Mouse (Mus musculus) neutrophil, adult 59 days (primary cell): ENCODE measurements around the gene Epha2. TPM values are rescaled to one million over a fixed set of nuclear protein-coding genes. Genes with fewer than 3 reads are reported as not detected.

ENCODE experiments used
- total RNA-seq, 2 experiments: library from RNA; stranded (reverse); gene quantifications; 1 replicate in 1 of 2; 2 replicates in 1 of 2; pipeline ENCODE4 v1.2.4; 2023

Epha2 gene
- 1 to 10 TPM; 1.3 to 3.0 TPM for total RNA-seq

DNA sequence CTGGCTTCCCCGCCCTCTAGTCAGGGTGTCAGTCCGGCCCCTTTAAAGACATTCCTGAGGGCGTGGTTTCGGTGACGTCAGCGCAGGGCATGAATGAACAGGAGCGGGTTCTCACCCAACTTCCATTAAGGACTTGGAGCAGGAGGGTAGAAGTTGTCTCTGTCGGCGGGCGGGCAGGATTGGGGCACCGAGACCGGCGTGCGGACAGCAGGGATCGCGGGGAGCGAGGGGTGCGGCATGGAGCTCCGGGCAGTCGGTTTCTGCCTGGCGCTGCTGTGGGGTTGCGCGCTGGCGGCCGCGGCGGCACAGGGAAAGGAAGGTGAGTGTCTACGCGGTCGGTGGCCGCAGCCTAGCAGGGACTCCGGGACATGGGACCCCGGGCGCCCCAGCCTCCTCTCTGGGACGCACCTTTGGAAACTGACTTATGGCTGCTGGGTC lies at the start of gene Epha2:
Gene Epha2 (plus strand): TSS at position 125 of the 438 bp plus-strand sequence.

DNA sequence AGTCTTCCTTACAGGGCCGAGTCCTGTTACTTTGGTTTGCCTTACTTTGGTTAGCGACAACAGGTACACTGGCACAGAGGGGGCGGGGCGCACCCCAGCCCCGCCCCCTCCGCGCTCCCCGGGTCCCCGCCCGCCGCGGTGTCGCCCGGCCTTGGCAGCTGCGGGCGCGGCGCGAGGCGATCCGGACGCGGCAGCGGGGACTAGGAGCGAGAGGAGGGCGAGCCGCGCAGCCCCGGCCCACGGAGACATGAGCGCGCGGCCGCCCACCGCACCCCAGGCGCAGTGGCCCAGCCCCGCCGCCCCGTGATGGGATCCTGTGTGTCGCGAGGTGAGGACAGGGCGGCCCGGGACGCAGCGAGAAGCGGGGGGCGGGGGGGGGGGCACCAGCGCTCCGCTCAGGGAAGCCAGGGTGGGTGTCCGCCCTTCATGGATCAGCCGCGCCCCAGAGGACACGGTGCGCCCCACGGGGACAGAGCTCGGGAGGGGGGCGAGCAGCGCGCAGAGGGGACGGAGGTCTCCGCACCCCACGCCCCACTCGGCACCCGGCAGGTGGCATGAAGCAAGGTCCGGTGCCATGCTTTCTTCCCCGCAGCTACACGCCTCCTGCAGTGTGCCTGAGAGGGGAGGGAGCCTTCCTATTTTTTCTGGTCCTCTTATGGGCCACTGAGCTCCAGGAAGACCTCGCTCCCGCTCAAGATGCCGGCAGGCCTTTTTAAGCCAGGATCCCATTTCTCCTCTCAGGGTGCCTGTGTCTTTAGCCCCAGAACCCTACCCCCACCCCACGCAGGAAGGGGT lies 67.2 kb downstream of the Epha2 start, which contains the start of gene Fam131c:
Gene Fam131c (plus strand): TSS at position 224 of the 795 bp plus-strand sequence.

Other genes starting within 250 kb of the Epha2 start
- gene Crocc, start 240.7 kb upstream of the Epha2 start, total RNA-seq: 10 to 100 TPM in 1 of 2 experiments, 1 to 10 TPM in 1; 8.9 to 10.2 TPM
- gene Necap2, start 222.9 kb upstream of the Epha2 start, total RNA-seq: 10 to 100 TPM; 78.5 to 93.0 TPM
- gene Spata21, start 212.9 kb upstream of the Epha2 start, total RNA-seq: not detected
- gene Szrd1, start 161.5 kb upstream of the Epha2 start, total RNA-seq: 10 to 100 TPM; 87.8 to 88.9 TPM
- 10 to 100 TPM; 22.2 to 28.3 TPM for gene Fbxo42, start 153.3 kb upstream of the Epha2 start, total RNA-seq
- gene Rsg1, start 87.3 kb upstream of the Epha2 start, total RNA-seq: 1 to 10 TPM; 1.4 to 1.7 TPM
- gene Arhgef19, start 61.7 kb upstream of the Epha2 start, total RNA-seq: not detected
- not detected for gene Fam131c, start 67.0 kb downstream of the Epha2 start, total RNA-seq
- not detected for gene Clcnka, start 97.5 kb downstream of the Epha2 start, total RNA-seq
- gene Clcnkb, start 114.8 kb downstream of the Epha2 start, total RNA-seq: not detected
- not detected for gene Hspb7, start 119.5 kb downstream of the Epha2 start, total RNA-seq
- not detected for gene Srarp, start 134.9 kb downstream of the Epha2 start, total RNA-seq
- gene Zbtb17, start 143.4 kb downstream of the Epha2 start, total RNA-seq: 10 to 100 TPM; 16.7 to 20.7 TPM
- 10 to 100 TPM; 79.5 to 93.0 TPM for gene Spen, start 237.4 kb downstream of the Epha2 start, total RNA-seq